Mouse (Mus musculus) lung, postnatal 0 days (tissue): ENCODE data around the gene Sf3b3. TPM values are rescaled to one million over a fixed set of nuclear protein-coding genes. Genes with fewer than 3 reads are reported as not detected.

Source experiments
- ATAC-seq: fragments of 200-750 bp; cut with Nextera tagmentation; 2 replicates; pipeline ENCODE4 v1.8.0; 2017; ENCODE audit warnings: moderate library complexity
- DNase-seq: peaks from one replicate; pipeline ENCODE4 v3.0.0-alpha.2; 2016; ENCODE audit warnings: low spot score
- H3K27ac ChIP-seq: fragments of 300-500 bp; sonication (generic); 2 replicates; pipeline ENCODE4 v1.5.1; 2014; ENCODE audit warnings: antibody characterized with exemption, mild to moderate bottlenecking, low read length, mixed read lengths
- H3K27me3 ChIP-seq: fragments of 300-500 bp; sonication (generic); replicated peaks from 2 replicates; pipeline ENCODE4 v1.6.1; 2014; ENCODE audit warnings: low read length, mixed read lengths; ENCODE audit not compliant: insufficient read depth
- H3K36me3 ChIP-seq: fragments of 300-500 bp; sonication (generic); 2 replicates; pipeline ENCODE4 v1.6.1; 2014; ENCODE audit warnings: low read length, mixed read lengths; ENCODE audit not compliant: insufficient read depth
- H3K4me1 ChIP-seq: fragments of 300-500 bp; sonication (generic); 2 replicates; pipeline ENCODE4 v1.6.1; 2014; ENCODE audit warnings: antibody characterized with exemption, low read depth, low read length, mixed read lengths; ENCODE audit not compliant: insufficient read depth
- H3K4me2 ChIP-seq: fragments of 300-500 bp; sonication (generic); replicated peaks from 2 replicates; pipeline ENCODE4 v1.6.1; 2014; ENCODE audit warnings: low read depth, mild to moderate bottlenecking, low read length, moderate library complexity, mixed read lengths
- H3K4me3 ChIP-seq: fragments of 300-500 bp; sonication (generic); 2 replicates; pipeline ENCODE4 v1.5.1; 2014; ENCODE audit warnings: low read depth, low read length
- H3K9ac ChIP-seq: fragments of 300-500 bp; sonication (generic); replicated peaks from 2 replicates; pipeline ENCODE4 v1.6.1; 2014; ENCODE audit warnings: low read depth, mild to moderate bottlenecking
- H3K9me3 ChIP-seq: fragments of 300-500 bp; sonication (generic); 2 replicates; pipeline ENCODE4 v1.6.1; 2016; ENCODE audit warnings: low read length, mixed read lengths
- CTCF ChIP-seq: IDR thresholded peaks from 2 replicates; pipeline ENCODE4 v1.5.1; 2016; ENCODE audit warnings: antibody characterized with exemption, mild to moderate bottlenecking
- EP300 ChIP-seq: IDR thresholded peaks from 2 replicates; pipeline ENCODE4 v1.6.1; 2016; ENCODE audit warnings: antibody characterized with exemption, mild to moderate bottlenecking, control low read depth
- WGBS: fragments of 180-500 bp; shearing (Covaris S2); extraction: QIAGEN DNeasy Blood & Tissue Kit; methylation state at CpG from one replicate; pipeline ENCODE4 v1.1.7; 2014; 5-methylcytosine and 5-hydroxymethylcytosine counted together
- polyA plus RNA-seq: library from polyadenylated mRNA; unstranded; fragments of >200 nt; fragmentation: Nextera tagmentation; extraction: Ambion mirVana; gene quantifications from 2 replicates; pipeline ENCODE4 v1.2.1, GENCODE M21; 2015

Sf3b3 gene
- polyA plus RNA-seq, result 41.1 and 45.3 TPM in 2 replicates

DNA sequence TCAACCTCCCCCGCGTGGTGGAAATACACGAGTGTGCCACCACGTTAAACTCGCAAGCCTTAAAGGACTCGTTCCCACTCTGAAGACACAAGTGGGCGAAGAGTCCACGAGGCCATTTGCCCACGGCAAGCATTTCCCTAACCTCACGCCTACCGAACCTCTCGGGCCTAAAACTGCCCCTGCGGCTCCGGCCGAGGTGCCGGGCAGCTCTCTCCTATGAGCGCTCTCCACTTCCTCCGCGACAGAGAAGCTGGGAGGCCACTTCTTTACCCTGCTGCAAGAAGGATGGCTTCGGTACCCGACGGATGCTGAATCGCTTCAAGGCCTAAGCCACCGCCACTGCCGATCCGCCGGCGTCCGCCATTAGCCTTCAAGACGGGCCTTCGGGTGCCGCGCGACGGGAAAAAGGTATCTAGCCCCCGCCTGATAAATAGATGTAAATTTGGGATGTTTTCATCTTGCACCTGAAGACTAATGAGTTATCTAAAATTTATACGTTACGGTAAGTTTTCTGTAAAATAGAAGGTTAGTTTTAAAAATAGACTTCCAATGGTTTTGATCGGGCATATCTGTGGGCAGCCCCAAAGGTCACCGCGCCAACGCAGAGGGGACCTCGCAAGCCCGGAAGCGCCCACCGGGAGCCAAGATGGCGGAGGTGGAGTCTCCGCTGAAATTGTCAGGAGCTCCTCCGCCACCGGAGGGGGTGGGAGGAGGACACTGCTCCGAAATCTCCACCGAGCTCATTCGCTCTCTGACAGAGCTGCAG is at the start of gene Sf3b3, which contains the start of gene Cog4:
Sf3b3 (minus strand) TSS at position 383 of the 766 bp plus-strand sequence.
Cog4 (plus strand) TSS at position 196 of the 766 bp plus-strand sequence.
- peak within 1 kb of the TSS; percentile 79 for H3K4me3 ChIP-seq
- peak within 1 kb of the TSS; percentile 60 for H3K4me2 ChIP-seq
- H3K36me3 ChIP-seq, result peaks cover 24% of the 10 kb centered on the region
- peak within 1 kb of the TSS; percentile 85 for H3K9ac ChIP-seq
- DNase-seq, result peak; percentile 92
- peak within 1 kb of the TSS; percentile 87 for H3K27ac ChIP-seq
- H3K9me3 ChIP-seq, result no peaks in the 10 kb centered on the region
- H3K27me3 ChIP-seq, result no peaks in the 10 kb centered on the region
- no peaks in the 10 kb centered on the region; the same call in 1 of the 2 replicates for H3K4me1 ChIP-seq
- under 1% methylated on average over 53 of the region's 53 CpGs for WGBS
- TF ChIP-seq CTCF (peak; percentile 31), EP300 (peak; percentile 88)
- peak; percentile 85 for ATAC-seq

DNA sequence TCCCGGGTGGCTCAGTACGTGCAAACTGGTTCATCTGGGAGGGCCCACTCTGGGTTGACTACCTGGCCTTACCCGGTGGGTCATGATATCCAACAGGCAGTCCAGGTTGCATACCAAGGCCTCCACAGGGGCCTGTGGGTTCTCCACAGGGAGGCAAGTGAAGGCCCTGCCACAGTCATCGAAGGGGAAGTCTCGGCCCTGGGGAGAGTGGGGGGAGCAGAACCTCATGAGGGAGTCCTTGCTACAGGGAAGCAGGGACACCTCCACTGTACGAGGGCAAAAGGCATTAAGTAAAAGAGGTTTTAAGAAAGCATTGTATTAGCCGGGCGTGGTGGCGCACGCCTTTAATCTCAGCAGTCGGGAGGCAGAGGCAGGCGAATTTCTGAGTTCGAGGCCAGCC is 49.2 kb upstream of the Sf3b3 start:
- Histone ChIP-seq H3K4me1 (no peaks in the 10 kb centered on the region), H3K9ac (no peak overlapping the region), H3K27ac (no peak overlapping the region), H3K9me3 (no peaks in the 10 kb centered on the region), H3K4me2 (no peak overlapping the region), H3K4me3 (no peak overlapping the region), H3K36me3 (no peaks in the 10 kb centered on the region), H3K27me3 (no peaks in the 10 kb centered on the region)
- DNase-seq (no peak), ATAC-seq (no peak)
- WGBS, result 90% methylated on average over 13 of the region's 13 CpGs
- no peak for TF ChIP-seq CTCF
- TF ChIP-seq EP300, result no peak

DNA sequence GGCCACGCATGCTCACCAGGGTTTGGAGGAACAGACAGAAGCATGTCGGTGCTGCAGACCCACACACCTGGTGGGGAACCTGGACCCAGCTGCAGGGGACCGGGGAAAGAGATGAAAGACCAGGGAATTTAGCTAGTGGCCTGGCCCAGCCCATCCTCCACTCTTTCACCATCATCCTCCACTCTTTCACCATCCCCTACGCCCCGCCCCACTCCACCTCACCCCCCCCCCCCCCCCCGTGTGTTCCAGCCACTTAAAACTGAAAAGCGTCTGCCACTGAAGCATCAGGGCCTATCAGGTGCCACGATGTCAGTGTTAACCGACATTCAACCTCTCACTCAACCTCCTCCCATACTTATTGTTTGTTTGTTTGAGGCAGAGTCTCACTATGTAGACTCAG is 48.7 kb upstream of the Sf3b3 start:
- H3K9ac ChIP-seq, result no peak overlapping the region
- ATAC-seq (no peak), DNase-seq (no peak)
- no peak overlapping the region for H3K4me3 ChIP-seq
- WGBS, result 66% methylated on average over 6 of the region's 9 CpGs
- H3K27ac ChIP-seq, result no peak overlapping the region
- H3K27me3 ChIP-seq, result no peaks in the 10 kb centered on the region
- TF ChIP-seq CTCF (no peak), EP300 (no peak)
- no peaks in the 10 kb centered on the region for H3K9me3 ChIP-seq
- H3K4me2 ChIP-seq, result no peak overlapping the region
- H3K4me1 ChIP-seq, result no peaks in the 10 kb centered on the region
- H3K36me3 ChIP-seq, result no peaks in the 10 kb centered on the region

DNA sequence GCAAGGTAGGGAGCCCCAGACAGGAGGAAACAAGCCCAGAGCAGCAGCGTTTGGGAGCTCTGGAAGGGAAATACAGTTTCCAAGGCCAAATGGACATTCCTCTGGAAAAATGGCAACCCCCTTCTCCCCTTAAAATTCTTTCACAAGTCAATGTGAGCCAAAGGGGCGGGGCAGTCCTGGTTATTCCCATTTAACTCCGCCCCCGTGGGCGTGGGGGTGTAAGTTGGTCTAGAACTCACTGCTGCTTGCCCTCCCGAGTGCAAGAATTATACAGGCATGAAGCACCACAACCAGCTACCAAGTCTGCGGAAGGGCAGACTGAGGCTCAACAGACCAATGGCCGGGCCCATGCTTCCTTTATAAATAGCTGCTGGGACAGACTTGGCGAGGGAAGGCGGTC is 48.3 kb upstream of the Sf3b3 start:
- no peak for TF ChIP-seq CTCF
- Histone ChIP-seq H3K27me3 (no peaks in the 10 kb centered on the region), H3K9me3 (no peaks in the 10 kb centered on the region), H3K36me3 (no peaks in the 10 kb centered on the region), H3K4me1 (no peaks in the 10 kb centered on the region), H3K9ac (no peak overlapping the region), H3K4me3 (no peak overlapping the region), H3K27ac (no peak overlapping the region), H3K4me2 (no peak overlapping the region)
- DNase-seq (no peak), ATAC-seq (no peak)
- WGBS, result 85% methylated on average over 10 of the region's 10 CpGs

DNA sequence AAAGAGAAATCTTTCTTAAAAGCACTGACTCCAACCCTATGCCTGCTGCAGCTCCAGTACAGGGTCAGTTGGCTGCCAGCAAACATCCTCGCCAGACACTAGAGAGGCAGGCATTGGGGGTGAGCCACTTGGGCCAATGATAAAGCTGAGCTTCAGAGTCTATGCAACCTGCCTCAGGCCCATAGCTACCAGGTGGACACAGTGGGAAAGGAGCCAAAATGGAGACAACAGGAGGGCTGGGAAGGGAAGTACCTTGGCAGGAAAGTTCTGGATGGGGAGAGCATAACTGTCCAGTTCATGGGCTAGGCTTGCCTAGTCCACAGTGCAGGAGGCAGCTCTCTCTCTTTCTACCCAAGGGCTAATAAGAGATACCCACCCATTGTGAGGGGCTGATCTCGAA is 46.3 kb upstream of the Sf3b3 start:
- H3K4me1 ChIP-seq, result no peaks in the 10 kb centered on the region
- no peak overlapping the region for H3K4me3 ChIP-seq
- no peaks in the 10 kb centered on the region for H3K9me3 ChIP-seq
- H3K9ac ChIP-seq, result no peak overlapping the region
- no peaks in the 10 kb centered on the region for H3K36me3 ChIP-seq
- no peak overlapping the region for H3K27ac ChIP-seq
- WGBS, result 85% methylated on average over 2 of the region's 2 CpGs
- no peak overlapping the region for H3K4me2 ChIP-seq
- TF ChIP-seq CTCF (no peak), EP300 (no peak)
- ATAC-seq (no peak), DNase-seq (no peak)
- no peaks in the 10 kb centered on the region for H3K27me3 ChIP-seq

DNA sequence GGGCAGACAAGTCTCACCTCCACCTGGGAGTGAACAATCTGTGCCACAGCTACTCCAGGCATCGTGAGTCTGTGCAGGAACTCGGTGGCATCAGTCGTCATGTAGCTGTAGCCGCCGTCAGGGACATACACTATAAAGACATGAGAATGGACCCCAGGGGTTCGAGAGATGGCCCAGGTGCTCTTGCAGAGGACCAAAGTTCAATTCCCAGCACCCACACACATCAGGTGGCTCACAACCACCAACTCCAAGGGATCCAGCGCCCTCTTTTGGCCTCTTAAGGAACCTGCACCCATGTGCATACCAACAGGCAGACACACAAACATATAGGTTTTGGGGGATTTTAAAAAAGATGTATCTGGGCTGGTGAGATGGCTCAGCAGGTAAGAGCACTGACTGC is 45.5 kb upstream of the Sf3b3 start:
- no peak for ATAC-seq
- Histone ChIP-seq H3K9ac (no peak overlapping the region), H3K36me3 (0 out of 2 replicates have a peak, but pooled peaks cover 7% of the 10 kb centered on the region), H3K27ac (no peak overlapping the region), H3K4me3 (no peak overlapping the region), H3K9me3 (no peaks in the 10 kb centered on the region), H3K4me1 (no peaks in the 10 kb centered on the region), H3K4me2 (no peak overlapping the region), H3K27me3 (no peaks in the 10 kb centered on the region)
- no peak for TF ChIP-seq EP300
- no peak for TF ChIP-seq CTCF
- 89% methylated on average over 7 of the region's 7 CpGs for whole genome bisulfite sequencing
- no peak for DNase-seq
